Mouse (Mus musculus) MN1 (cell line): ENCODE measurements around the gene Ror1.

Source experiments
- DNase-seq: peaks from one replicate; pipeline ENCODE4 v3.0.0-alpha.2; 2016; ENCODE audit warnings: low spot score

Gene Ror1

DNA sequence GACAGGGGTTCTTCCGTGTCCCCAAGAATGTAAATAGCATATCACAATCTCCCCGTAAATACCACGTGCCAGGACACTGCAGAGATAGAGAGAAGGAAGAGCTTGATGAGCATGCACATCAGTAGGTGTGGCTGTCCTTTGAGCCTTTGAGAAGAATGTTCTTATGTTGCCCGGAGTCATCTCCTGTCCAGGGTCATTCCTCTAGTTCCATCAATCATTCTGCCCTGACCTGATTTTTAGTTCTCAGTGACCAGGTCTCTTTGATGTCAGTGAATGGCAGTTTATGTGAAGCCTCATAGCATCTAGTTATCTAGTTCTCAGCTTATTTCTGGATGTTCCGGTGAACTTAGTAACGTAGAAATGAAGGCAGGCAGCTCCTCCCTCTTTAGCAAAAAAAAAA lies 295.4 kb downstream of the Ror1 start:
- DNase-seq = no peak

DNA sequence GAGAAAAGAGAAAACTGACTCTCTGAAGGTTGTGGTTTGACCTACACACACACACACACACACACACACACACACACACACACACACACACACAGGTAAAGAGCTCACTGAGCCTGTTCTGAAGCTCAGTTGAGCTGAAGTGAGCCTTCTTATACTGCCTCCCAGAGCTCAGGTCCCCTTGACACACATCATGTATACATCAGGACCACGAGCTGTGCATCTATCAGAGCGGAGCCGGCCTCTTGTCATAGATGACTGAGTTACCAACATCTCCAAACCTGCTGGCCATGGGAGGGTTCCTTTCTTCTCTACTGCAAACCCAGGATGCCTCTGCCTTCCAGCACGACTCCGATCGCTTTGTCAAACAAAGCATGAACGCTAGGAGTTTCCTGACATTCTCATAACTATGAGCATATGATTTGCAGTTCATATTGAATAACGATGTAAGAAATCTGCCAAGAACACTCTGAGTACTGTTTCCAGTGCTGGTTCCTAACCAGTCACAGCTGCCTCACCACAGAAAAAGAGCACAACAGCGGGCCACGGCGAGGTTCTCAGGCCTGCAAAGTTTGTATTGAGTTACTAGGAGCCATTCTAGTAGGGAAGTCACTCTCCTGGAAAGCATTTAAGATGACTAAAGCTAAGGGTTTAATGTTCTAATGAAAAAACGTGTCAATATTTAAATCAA lies 297.9 kb downstream of the Ror1 start:
- no peak for DNase-seq

DNA sequence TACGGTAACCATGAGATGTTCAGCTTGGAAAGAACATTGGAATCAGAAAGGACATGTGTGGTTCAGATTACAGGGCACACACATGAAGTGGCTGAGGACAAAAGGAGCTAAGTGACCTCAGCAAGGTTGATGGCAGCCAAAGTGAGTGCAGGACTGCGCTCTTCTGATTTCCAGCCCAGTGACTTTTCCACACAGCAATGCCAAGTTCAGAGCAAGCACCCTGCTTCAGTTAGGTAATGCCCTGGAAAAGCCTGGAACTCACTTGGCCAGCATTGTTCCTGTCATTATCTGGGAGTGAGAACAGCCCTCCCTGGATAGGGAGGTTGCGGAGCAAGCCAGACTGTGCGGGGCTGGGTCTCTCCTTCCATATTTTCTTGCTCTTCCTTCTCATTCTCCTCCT lies 299.8 kb downstream of the Ror1 start:
- DNase-seq = no peak

DNA sequence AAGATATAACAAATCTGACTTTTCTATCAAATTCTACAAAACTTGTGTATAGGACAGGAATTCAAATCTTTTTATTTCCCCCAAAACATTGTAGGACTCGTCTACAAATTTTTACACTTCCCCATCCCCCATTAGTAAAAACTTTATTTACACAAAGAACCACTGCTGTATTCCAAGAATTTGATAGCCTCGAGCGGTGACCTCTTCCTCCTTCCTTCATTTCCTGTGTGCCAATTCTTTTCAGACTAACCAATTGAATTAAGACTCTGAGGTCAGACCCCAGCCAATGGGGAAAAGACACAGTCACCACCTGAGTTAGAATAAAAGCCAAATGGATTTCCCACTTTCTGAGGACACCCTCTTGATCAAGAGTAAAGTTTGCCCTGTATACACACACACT lies 302.5 kb downstream of the Ror1 start:
- DNase-seq = no peak

DNA sequence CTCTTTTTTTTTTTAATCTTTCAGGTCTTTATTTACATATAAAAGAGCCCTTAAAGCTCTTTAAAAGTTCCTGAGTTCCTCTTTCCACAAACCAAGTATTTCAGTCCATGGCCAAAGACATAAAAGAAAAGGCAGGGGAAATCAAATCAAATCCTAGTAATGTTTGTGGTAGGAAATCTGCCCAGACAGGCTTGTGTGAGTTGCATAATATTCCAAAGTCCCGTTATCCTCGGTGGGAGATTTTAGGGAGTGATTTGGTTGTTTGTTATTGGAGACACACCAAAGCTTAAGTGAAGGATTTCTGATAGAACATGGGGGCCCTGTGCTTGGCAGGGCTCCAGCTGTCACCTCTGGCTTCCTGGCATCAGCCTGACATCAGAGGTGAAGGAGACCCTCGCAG lies 305.5 kb downstream of the Ror1 start:
- no peak for DNase-seq

DNA sequence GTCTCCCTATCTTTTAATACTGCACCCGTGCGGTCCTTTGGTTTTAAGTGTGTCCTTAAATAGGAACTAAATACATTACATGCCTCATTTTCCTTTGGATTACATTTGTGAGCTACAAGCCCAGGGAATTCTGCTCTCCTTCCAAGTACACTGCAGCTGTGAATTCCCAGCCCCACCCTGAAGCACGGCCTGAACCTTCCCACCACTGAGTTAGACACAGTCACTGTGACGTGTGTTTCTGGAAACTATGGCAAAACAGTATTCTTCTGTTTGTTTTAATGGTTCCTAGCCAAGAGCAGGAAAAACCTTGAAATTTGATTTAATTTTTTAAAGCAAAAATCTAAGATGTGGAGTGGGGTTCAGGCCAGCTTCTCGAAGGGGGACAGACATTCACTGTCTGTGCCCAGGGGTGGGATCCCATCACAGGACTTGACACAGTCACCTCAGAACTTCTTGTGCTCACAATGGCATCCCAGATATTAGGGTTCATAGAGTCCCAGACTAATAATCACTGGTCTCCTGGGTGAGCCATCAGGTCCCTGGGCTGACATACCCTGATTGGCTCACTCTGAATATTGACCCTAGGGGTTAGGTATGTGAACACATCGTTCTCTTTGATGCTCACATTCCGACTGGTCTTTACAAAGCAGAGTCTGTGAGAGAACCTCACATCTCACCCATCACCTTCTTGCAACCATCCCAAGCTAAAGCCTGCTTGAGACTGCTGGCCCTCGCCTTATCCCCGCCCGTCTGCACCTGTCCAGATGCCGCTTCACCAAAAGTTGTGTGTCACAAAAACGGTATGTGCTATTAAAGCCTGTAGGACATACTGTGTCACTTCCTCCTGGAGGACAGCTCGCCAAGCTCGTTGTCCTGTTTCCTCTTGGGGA lies 306.2 kb downstream of the Ror1 start:
- DNase-seq = no peak

DNA sequence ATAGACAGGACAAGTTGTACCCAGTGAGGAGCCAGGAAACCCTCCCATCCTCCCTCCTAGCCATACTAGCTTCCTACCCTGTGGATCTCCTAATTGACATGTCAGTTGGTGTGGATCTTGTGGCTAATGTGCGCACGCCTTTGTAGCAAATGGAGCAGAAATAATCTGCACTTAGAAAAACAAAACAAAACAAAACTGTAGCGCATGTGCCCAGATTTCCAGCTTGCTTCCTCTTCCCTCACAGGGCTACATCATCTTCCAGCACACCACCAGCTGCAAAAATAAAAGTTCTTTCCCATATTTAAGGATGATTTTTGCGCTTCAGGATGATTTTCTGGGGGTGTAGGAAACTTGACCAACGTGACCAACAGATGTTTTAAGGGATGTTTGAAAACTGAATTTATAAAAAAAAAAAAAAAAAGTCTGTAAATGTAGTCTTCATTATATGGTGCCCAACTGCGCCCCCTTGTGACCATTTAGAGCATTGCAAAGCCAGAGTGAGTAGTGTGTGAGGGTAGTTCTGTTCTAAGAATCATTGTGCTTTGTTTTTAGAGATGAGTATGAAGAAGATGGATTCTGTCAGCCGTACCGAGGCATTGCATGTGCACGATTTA lies 311.8 kb downstream of the Ror1 start:
- DNase-seq = no peak

DNA sequence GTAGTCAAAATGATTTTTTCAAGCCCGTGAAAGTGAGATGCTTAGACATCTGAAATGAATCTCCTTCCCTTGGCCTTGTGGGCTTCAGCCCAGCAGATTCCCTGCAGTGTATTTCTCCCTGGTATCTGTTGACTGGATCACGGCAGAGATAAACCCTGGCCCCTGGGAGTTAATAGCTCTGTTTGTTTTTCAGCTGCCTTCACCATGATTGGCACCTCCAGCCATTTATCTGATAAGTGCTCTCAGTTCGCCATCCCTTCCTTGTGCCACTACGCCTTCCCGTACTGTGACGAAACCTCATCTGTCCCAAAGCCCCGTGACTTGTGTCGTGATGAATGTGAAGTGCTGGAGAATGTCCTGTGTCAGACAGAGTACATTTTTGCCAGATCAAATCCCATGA lies 313.9 kb downstream of the Ror1 start:
- no peak for DNase-seq

DNA sequence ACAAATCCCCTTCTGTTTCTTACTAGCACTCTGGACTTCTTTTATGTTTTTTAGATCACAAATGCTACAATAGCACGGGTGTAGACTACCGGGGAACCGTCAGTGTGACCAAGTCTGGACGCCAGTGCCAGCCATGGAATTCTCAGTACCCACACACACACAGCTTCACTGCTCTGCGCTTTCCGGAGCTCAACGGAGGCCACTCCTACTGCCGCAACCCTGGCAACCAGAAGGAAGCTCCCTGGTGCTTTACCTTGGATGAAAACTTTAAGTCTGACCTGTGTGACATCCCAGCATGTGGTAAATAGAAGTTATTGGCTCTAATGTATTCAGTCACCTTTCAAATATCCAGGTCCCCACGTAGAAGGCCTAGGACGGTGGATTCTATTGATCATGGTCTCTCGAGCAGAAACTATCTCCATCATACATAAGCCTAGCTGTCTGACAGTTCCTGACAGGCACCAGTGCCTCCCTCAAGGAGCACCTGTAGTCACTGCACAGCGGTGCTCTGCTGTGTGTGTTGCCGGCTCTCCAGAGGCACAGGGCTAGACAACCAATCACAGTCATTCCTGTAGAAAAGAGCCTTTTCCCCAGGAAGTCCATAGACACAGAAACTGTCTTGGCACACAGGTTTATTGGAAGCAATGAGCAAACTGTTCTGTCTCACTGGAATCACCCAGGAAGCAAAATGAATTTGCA lies 316.4 kb downstream of the Ror1 start:
- DNase-seq = no peak

DNA sequence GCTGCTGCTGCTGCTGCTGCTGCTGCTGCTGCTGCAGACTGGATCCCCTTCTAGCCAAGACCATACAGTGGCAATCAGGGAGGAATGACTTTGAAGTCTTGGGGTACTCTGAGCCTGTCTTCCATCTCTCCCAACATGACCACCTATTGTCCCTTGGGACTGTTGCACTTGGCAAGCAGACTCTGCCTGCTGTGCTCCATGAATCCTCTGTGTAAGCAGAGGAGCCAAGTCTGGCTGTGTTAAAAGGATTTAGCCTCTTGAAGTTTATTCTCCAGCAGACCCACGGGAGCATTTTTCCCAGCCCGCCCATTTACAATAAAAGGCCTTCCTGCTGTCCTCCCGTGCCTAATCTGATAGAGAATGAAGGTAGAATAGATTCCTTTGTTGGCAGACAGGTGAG lies 327.2 kb downstream of the Ror1 start:
- no peak for DNase-seq

DNA sequence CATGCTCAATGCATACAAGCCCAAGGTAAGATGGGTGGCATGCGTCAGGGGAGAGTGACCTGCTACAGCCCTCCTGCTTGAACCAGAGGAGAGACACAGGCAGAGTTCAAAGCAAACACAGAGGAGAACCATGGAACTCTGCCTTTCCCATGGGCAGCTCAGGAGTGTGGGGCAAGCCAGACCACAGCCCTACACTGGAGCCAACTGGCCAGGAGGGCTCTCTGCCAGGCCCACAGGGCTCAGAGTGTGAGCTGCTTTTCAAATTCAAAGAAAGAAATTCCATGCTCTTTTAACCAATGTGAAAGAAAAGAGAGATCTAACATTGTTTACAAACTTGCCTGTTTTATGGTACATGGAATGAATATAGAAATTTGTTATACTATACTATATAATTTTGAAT lies 330.5 kb downstream of the Ror1 start:
- DNase-seq = no peak

DNA sequence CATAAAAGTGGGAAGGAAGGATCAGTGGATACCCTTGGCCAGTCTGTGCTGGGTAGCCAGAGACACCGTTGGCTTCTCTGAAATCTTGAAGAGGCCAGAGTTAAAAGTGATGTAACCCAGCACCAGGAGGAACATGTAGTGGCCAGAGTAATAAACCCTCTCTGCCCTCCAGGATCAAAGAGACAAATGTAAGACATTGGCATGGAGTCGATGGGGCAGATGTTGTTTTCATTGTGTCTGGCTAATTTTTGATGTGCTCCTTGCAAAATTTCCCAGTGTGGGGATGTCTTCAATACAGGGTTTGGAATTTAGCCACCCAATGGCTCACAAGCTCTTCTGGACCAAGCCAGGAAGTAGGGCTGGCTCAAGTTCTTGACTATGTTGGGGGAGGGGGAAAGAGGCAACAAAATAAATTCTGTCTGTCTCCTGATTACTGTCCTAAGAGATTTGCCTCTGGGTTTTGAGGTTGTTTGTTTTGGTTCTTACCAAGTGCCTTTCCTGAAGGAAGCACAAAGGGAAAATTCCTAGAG lies 333.8 kb downstream of the Ror1 start:
- no peak for DNase-seq

DNA sequence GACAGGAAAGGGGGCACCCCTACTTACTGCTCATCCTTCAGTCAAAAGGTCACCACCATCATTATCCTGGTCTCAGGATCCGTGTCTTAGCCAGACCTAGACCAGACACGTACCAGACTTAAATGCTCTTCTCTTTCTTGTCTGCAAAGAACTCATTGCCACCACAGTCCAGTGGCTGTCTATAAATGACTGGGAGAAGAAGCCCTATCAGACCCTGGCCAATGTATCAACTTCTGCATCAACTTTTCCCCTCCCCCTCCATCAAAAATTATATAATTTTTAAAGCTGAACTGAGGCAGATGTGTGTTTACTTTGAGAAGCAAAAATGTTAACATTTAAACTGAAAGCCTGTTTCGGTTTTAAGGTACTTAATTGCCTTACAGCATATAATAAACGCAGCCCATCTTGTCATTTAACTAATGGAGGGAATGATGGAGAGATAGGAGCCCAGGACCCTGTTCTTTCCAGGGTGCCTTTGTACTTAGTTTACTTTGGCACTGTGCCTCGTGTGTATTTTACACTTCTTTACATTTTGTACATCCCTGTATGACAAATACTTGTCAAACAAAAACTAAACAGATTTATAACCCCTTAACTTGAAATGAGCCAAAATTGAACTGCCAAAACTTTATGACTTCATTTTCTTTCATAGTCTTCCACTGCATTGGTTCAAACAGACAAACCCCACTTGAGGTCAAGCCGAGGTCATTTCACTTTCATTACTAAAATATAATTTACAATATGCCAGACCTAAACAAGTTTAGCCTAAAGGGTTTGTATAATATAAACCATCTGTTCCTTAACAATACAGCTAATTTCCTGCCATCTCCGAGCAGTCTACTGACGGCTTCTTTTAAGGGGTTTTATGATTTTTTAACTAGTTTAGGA lies 339.9 kb downstream of the Ror1 start:
- DNase-seq = no peak

DNA sequence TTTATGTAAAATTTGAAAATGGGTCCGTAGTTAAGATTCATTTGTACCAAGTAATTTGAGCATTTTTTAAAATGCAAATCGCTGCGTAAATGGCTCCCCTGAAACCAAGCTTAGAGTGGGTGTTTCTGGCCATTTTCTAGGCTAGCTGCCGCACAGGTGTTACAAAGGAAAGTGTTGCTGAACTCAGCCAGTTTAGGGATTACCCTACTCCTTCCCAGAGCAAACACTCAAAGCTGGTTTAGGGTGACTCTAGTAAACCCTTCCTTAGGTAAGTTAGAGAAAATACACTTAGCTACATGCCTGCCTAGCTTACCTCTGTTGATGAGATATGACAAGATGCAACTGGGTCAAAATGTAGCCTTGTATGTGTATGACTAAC lies 340.6 kb downstream of the Ror1 start:
- no peak for DNase-seq

DNA sequence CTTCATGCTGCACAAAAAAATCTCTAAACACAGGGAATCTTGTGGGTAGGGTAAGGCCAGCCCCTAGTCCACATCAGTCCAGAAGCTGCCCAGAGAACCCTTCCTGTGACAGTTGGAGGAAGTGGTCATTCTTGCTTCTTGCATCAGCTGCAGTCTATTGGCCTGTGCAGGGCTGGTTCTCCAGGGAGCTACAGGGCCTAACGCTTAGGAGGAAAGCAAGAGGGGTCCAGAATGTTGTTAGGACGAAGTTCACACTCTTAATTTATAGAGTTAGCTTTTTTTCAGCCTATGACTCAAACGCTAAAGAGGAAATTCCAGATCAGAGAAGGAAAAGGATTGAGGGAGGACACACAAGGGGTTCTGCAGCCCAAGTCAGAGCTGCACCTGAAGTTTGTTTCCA lies 351.3 kb downstream of the Ror1 start:
- no peak for DNase-seq

DNA sequence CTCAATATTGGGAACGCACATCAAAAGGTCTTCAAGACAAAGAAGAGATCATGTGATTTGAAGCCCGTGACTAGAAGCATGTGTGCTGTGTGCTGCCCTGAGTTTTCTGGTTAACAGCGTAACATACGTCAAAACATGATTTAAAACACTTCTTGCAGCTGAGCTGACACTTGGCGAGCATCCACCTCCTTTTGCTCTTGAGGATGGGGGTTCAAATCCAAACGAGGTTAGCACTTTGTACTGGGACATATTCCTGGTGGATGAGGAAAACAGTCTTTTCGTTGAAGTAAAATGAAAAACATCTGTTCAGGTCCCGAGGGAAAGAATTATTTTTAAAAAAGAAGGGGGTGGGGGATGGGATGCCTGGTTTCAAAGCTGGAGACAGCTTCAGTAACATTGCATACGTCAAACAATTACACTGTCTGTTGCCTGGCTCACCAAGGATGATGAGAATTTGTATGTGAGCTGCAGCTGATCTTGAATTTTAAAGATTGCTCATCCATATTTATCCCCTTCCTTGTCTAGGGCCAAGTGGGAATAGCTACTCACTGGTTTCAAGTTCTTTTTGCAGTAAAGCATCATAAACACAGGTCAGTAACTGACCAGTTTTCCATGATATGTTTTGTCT lies 367.0 kb downstream of the Ror1 start:
- DNase-seq = no peak

DNA sequence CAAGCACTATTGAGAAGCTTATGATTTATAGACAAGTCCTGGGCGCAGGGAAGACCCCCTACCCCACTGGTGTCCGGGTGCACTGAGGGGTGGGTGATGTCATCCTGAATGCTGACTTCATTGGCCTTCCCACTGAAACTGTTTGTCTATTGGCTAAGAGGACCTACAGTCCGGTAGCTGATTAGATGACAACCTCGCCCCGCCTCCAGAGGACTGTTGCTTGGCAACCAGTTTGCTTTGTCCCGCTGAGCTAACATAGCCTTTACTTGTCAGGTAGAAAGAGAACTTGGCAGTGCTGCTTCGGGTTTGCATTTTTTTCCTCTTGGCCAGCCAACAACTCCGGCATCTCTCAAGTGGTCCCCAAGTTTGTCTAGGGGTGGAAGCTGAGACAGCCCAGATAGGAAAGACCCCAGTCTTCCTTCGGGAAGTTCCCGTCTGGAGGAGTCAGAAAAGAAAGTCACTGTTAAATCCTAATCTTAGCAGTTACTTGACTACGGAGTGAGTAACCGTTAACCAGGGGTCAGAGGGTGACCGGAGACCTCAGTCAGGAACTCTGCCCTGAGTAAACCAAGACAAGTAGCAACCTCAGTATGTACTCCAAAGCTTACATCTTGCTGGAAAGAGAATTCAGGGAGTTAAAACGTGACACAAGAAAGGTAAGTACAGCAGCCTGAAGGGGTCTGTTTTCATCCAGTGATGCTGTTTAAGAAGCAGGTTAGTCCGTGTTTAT lies 383.2 kb downstream of the Ror1 start, which contains the start of gene Ube2u:
Gene Ube2u (plus strand): TSS at position 258 of the 730 bp plus-strand sequence.
- DNase-seq = no peak

DNA sequence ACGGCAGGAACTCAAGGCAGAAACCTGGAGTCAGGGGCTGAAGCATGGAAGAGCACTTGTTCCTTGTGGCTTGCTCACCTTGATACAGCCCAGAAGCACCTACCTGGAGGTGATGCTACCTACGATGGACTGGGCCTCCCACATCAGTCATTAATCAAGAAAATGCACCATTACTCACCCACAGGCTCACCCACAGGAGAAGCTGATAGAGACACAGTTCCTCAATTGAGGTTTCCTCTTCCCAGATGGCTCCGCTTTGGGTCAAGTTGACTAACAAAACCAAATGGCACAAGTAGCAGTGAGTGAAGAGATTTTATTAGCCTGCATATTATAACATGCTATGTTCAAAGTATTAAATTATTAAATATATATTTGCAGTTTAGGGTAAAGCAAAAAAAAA lies 392.9 kb downstream of the Ror1 start:
- no peak for DNase-seq
